17 mouse cellular contexts compared by ENCODE assay signal in genomic region chr16:21369569-21370512, GRCm38 (mm10). TPM values are rescaled to one million over a fixed set of nuclear protein-coding genes. Genes with fewer than 3 reads are reported as not detected.
DNase-seq lines count a peak whose midpoint lies in the region; ATAC-seq lines count a peak whose summit lies in the region.
"Had no signal": no experiment of that assay in that cellular context is flagged by ENCODE, and none has a peak within 500 bp of the region (broad histone marks: within the 10 kb centered on the region; RNA-seq: fewer than 3 reads in every experiment).

No protein-coding gene starts in this region.

- H3K4me3 ChIP-seq in kidney, embryonic 15.5 days (replicated peaks) = no peak overlapping the region
- H3K4me3 ChIP-seq in heart, embryonic 14.5 days (ENCODE audit: control insufficient read depth in 1 of 2, insufficient read depth in 1 of 2, low read depth in 1 of 2, low read length in 2 of 2) = no peak overlapping the region
- H3K4me3 ChIP-seq in limb, embryonic 10.5 days = no peak overlapping the region
- no peak overlapping the region for H3K4me3 ChIP-seq in midbrain, embryonic 13.5 days (replicated peaks)
- H3K4me3 ChIP-seq: erythroblast, embryonic 14.5 days; hindbrain, embryonic 12.5 days; liver, embryonic 12.5 days; midbrain, embryonic 10.5 days; neural tube, embryonic 15.5 days had no signal

- DNase-seq in kidney, adult 9 months = no peak
- no peak for DNase-seq in limb, embryonic 10.5 days (ENCODE audit: low spot score)
- DNase-seq in lung, postnatal 4 days = no peak
- no peak for DNase-seq in frontal cortex, postnatal 36 days (ENCODE audit: low spot score in 2 of 2)
- DNase-seq: cerebellum, adult 11 months; kidney, adult 11 months; kidney, postnatal 4 days; retina, postnatal 1 day had no signal

- H3K4me1 ChIP-seq in kidney, embryonic 15.5 days = no peaks in the 10 kb centered on the region
- H3K4me1 ChIP-seq in heart, embryonic 14.5 days (ENCODE audit: control insufficient read depth in 2 of 2, insufficient read depth in 2 of 2, low read length in 2 of 2) = peaks cover 15 to 20% of the 10 kb centered on the region in 2 experiments
- H3K4me1 ChIP-seq in limb, embryonic 10.5 days = peaks cover 35% of the 10 kb centered on the region
- H3K4me1 ChIP-seq in midbrain, embryonic 13.5 days (replicated peaks) = peaks cover 7% of the 10 kb centered on the region
- H3K4me1 ChIP-seq: liver, embryonic 12.5 days had no signal

- no peak overlapping the region for H3K9ac ChIP-seq in kidney, embryonic 15.5 days
- peak overlapping the region; percentile 30; the same call in 1 of the 2 replicates for H3K9ac ChIP-seq in heart, embryonic 14.5 days (ENCODE audit: low read length)
- no peak overlapping the region for H3K9ac ChIP-seq in midbrain, embryonic 13.5 days (replicated peaks)
- H3K9ac ChIP-seq: hindbrain, embryonic 12.5 days; liver, embryonic 12.5 days; neural tube, embryonic 15.5 days had no signal

- no peak overlapping the region for H3K4me2 ChIP-seq in kidney, embryonic 15.5 days
- H3K4me2 ChIP-seq in heart, embryonic 14.5 days (ENCODE audit: low read length) = 0 out of 2 replicates have a peak overlapping the region, but pooled peaks have one; percentile 17
- H3K4me2 ChIP-seq in midbrain, embryonic 13.5 days (replicated peaks) = no peak overlapping the region
- H3K4me2 ChIP-seq: hindbrain, embryonic 12.5 days; liver, embryonic 12.5 days; neural tube, embryonic 15.5 days had no signal

- H3K9me3 ChIP-seq in kidney, embryonic 15.5 days (replicated peaks) = no peaks in the 10 kb centered on the region
- no peaks in the 10 kb centered on the region for H3K9me3 ChIP-seq in heart, embryonic 14.5 days (ENCODE audit: control insufficient read depth, low read length)
- H3K9me3 ChIP-seq in limb, embryonic 10.5 days (replicated peaks) = no peaks in the 10 kb centered on the region
- no peaks in the 10 kb centered on the region for H3K9me3 ChIP-seq in midbrain, embryonic 13.5 days
- H3K9me3 ChIP-seq: hindbrain, embryonic 12.5 days; liver, embryonic 12.5 days; midbrain, embryonic 10.5 days; neural tube, embryonic 15.5 days had no signal

- 0 out of 2 replicates have a peak, but pooled peaks have one; percentile 49 for ATAC-seq in kidney, embryonic 15.5 days (replicated peaks; ENCODE audit: low FRiP score)
- ATAC-seq in heart, embryonic 14.5 days (ENCODE audit: insufficient number of reproducible peaks, insufficient read depth, low FRiP score, low read depth) = no peak
- ATAC-seq in midbrain, embryonic 13.5 days = no peak
- ATAC-seq: forebrain, embryonic 16.5 days; liver, embryonic 12.5 days had no signal

- H3K27me3 ChIP-seq in kidney, embryonic 15.5 days = peaks cover 16% of the 10 kb centered on the region; the same call in 1 of the 2 replicates
- H3K27me3 ChIP-seq in heart, embryonic 14.5 days (ENCODE audit: control insufficient read depth, insufficient read depth, low read length) = no peaks in the 10 kb centered on the region
- no peaks in the 10 kb centered on the region for H3K27me3 ChIP-seq in limb, embryonic 10.5 days (ENCODE audit: low read depth, poor library complexity, severe bottlenecking)
- H3K27me3 ChIP-seq in midbrain, embryonic 13.5 days = 0 out of 2 replicates have a peak, but pooled peaks cover 6% of the 10 kb centered on the region
- H3K27me3 ChIP-seq: hindbrain, embryonic 12.5 days; neural tube, embryonic 15.5 days had no signal

- no peaks in the 10 kb centered on the region for H3K36me3 ChIP-seq in kidney, embryonic 15.5 days
- no peaks in the 10 kb centered on the region for H3K36me3 ChIP-seq in heart, embryonic 14.5 days (ENCODE audit: control insufficient read depth, insufficient read depth, low read length)
- H3K36me3 ChIP-seq in limb, embryonic 10.5 days = no peaks in the 10 kb centered on the region
- H3K36me3 ChIP-seq in midbrain, embryonic 13.5 days = no peaks in the 10 kb centered on the region
- H3K36me3 ChIP-seq: hindbrain, embryonic 12.5 days; liver, embryonic 12.5 days; midbrain, embryonic 10.5 days; neural tube, embryonic 15.5 days had no signal

- no peak overlapping the region for H3K27ac ChIP-seq in kidney, embryonic 15.5 days
- H3K27ac ChIP-seq in heart, embryonic 14.5 days (replicated peaks in 1 of 2; ENCODE audit: control insufficient read depth in 1 of 2, insufficient read depth in 1 of 2, low read depth in 2 of 2, low read length in 2 of 2) = peak overlapping the region; percentile 84 to 90
- peak overlapping the region; percentile 75 for H3K27ac ChIP-seq in limb, embryonic 10.5 days
- no peak overlapping the region for H3K27ac ChIP-seq in midbrain, embryonic 13.5 days
- H3K27ac ChIP-seq: hindbrain, embryonic 12.5 days; liver, embryonic 12.5 days; midbrain, embryonic 10.5 days; neural tube, embryonic 15.5 days had no signal

- 48% methylated on average over 12 of the region's 12 CpGs for WGBS in kidney, embryonic 15.5 days
- WGBS in heart, embryonic 14.5 days = 21% methylated on average over 12 of the region's 12 CpGs
- 44% methylated on average over 12 of the region's 12 CpGs for WGBS in limb, embryonic 10.5 days
- 69% methylated on average over 12 of the region's 12 CpGs for WGBS in midbrain, embryonic 13.5 days

RNA-seq across cellular contexts. Expression of gene Vps8, which starts 53.1 kb away (rescaled TPM):
- 14.1 and 15.5 TPM in 2 replicates for polyA plus RNA-seq in kidney, embryonic 15.5 days (2015; fragmentation: Nextera tagmentation; extraction: Ambion mirVana)
- polyA plus RNA-seq in heart, embryonic 14.5 days (2014; fragmentation: Nextera tagmentation; extraction: Ambion mirVana) = 24.9 and 27.7 TPM in 2 replicates
- 10.8 and 13.7 TPM in 2 replicates for polyA plus RNA-seq in limb, embryonic 10.5 days (2016; fragmentation: Nextera tagmentation; extraction: Ambion mirVana)
- polyA plus RNA-seq in midbrain, embryonic 13.5 days (2015; fragmentation: Nextera tagmentation; extraction: Ambion mirVana) = 31.4 and 33.4 TPM in 2 replicates

Comparison
In these comparisons a context has a peak if more than half of its experiments do, and no peak if none do; other contexts are left out.
1. H3K27ac ChIP-seq: peak in heart, embryonic 14.5 days (2 of 2) and limb, embryonic 10.5 days (single experiment); none in kidney, embryonic 15.5 days (single experiment) and midbrain, embryonic 13.5 days (single experiment).